Mouse (Mus musculus) cerebellum, adult 2 months (tissue): ENCODE measurements around the gene Bfsp1. TPM values are rescaled to one million over a fixed set of nuclear protein-coding genes. Genes with fewer than 3 reads are reported as not detected.

Experiments used
- DNase-seq, 2 experiments: peaks; one replicate each; pipeline ENCODE4 v3.0.0; 2021
- H3K27ac ChIP-seq: fragments of 200-500 bp; 2 replicates; pipeline ENCODE4 v1.5.1; 2012; ENCODE audit warnings: low read length, control low read depth, inconsistent platforms; ENCODE audit not compliant: insufficient read depth
- H3K27me3 ChIP-seq: fragments of 200-500 bp; 2 replicates; pipeline ENCODE4 v1.6.1; 2012; ENCODE audit warnings: inconsistent platforms, mild to moderate bottlenecking, low read length, moderate library complexity; ENCODE audit not compliant: control insufficient read depth, insufficient read depth
- H3K4me1 ChIP-seq: fragments of 200-500 bp; 2 replicates; pipeline ENCODE4 v1.6.1; 2011; ENCODE audit warnings: low read length; ENCODE audit not compliant: control insufficient read depth, insufficient read depth
- H3K4me3 ChIP-seq: fragments of 200-500 bp; replicated peaks from 2 replicates; pipeline ENCODE3; 2011; ENCODE audit warnings: mild to moderate bottlenecking, low read depth, low read length, control low read depth; ENCODE audit not compliant: insufficient read depth
- CTCF ChIP-seq: fragments of 200-500 bp; IDR thresholded peaks from 2 replicates; pipeline ENCODE4 v1.5.1; 2011; ENCODE audit warnings: low read depth, mild to moderate bottlenecking, control low read depth, low read length, moderate library complexity, borderline replicate concordance; ENCODE audit not compliant: insufficient read depth
- POLR2A ChIP-seq: fragments of 200-500 bp; IDR thresholded peaks from 2 replicates; pipeline ENCODE4 v1.6.1; 2011; ENCODE audit warnings: low read length, control low read depth, borderline replicate concordance; ENCODE audit not compliant: insufficient read depth
- WGBS: fragments of 180-500 bp; shearing (Covaris S2); methylation state at CpG from one replicate; pipeline ENCODE4 v1.1.7; 2018; 5-methylcytosine and 5-hydroxymethylcytosine counted together
- polyA plus RNA-seq: library from polyadenylated mRNA; depleted of rRNA; stranded (reverse); fragments of >200 nt; gene quantifications from 2 replicates; pipeline ENCODE4 v1.2.3, GENCODE M21; 2012; rRNA removed

Bfsp1 gene
- 0.49 and 0.65 TPM in 2 replicates for polyA plus RNA-seq

- Histone ChIP-seq H3K27me3 (no peaks in the 10 kb centered on the region), H3K4me3 (no peak within 1 kb of the TSS), H3K27ac (no peak within 1 kb of the TSS), H3K4me1 (no peaks in the 10 kb centered on the region)
- TF ChIP-seq POLR2A: no peak
- TF ChIP-seq CTCF: no peak
- 2% methylated on average over 85 of the region's 86 CpGs for WGBS
- DNase-seq: peak; percentile 14 to 20
These were observed at the start of gene Bfsp1 for GRCm38 (mm10) chr2:143862484-143863231. Gene Bfsp1, minus strand, starts transcription at chr2:143863173.

- Histone ChIP-seq H3K4me1 (no peaks in the 10 kb centered on the region; the same call in 1 of the 2 replicates), H3K27me3 (no peaks in the 10 kb centered on the region), H3K27ac (no peak overlapping the region), H3K4me3 (no peak overlapping the region)
- whole genome bisulfite sequencing: 97% methylated on average over 2 of the region's 2 CpGs
- TF ChIP-seq CTCF (no peak), POLR2A (no peak)
- DNase-seq: no peak
These were observed 49.2 kb upstream of the Bfsp1 start for GRCm38 (mm10) chr2:143912199-143912598.

GRCm38 (mm10) chr2:143909230-143909629 lies 46.3 kb upstream of the Bfsp1 start:
- TF ChIP-seq POLR2A (no peak), CTCF (no peak)
- Histone ChIP-seq H3K27me3 (no peaks in the 10 kb centered on the region), H3K4me3 (no peak overlapping the region), H3K27ac (no peak overlapping the region), H3K4me1 (no peaks in the 10 kb centered on the region)
- 85% methylated on average over 2 of the region's 2 CpGs for WGBS
- no peak for DNase-seq

GRCm38 (mm10) chr2:143904896-143905295 lies 41.9 kb upstream of the Bfsp1 start:
- peak in 1 of 2 experiments; percentile 28 for DNase-seq
- WGBS: 41% methylated on average over 5 of the region's 5 CpGs
- H3K4me1 ChIP-seq: no peaks in the 10 kb centered on the region; the same call in 1 of the 2 replicates
- no peaks in the 10 kb centered on the region for H3K27me3 ChIP-seq
- no peak overlapping the region for H3K4me3 ChIP-seq
- TF ChIP-seq POLR2A (no peak), CTCF (no peak)
- no peak overlapping the region for H3K27ac ChIP-seq

GRCm38 (mm10) chr2:143903376-143904045 lies 40.5 kb upstream of the Bfsp1 start:
- Histone ChIP-seq H3K27me3 (no peaks in the 10 kb centered on the region), H3K27ac (no peak overlapping the region), H3K4me3 (no peak overlapping the region), H3K4me1 (no peaks in the 10 kb centered on the region; the same call in 1 of the 2 replicates)
- 86% methylated on average over 9 of the region's 9 CpGs for WGBS
- TF ChIP-seq POLR2A (no peak), CTCF (no peak)
- no peak for DNase-seq

GRCm38 (mm10) chr2:143900821-143901351 lies 37.9 kb upstream of the Bfsp1 start:
- Histone ChIP-seq H3K27me3 (no peaks in the 10 kb centered on the region), H3K27ac (no peak overlapping the region), H3K4me3 (no peak overlapping the region), H3K4me1 (no peaks in the 10 kb centered on the region; the same call in 1 of the 2 replicates)
- TF ChIP-seq CTCF (no peak), POLR2A (no peak)
- 45% methylated on average over 5 of the region's 5 CpGs for WGBS
- DNase-seq: peak in 1 of 2 experiments; percentile 36

- TF ChIP-seq CTCF (no peak), POLR2A (no peak)
- 94% methylated on average over 9 of the region's 9 CpGs for WGBS
- no peak overlapping the region for H3K27ac ChIP-seq
These were observed 36.7 kb upstream of the Bfsp1 start for GRCm38 (mm10) chr2:143899470-143900220.

More at GRCm38 (mm10) chr2:143899470-143900220, 36.7 kb upstream of the Bfsp1 start:
- DNase-seq: no peak
- Histone ChIP-seq H3K27me3 (no peaks in the 10 kb centered on the region), H3K4me3 (no peak overlapping the region), H3K4me1 (no peaks in the 10 kb centered on the region; the same call in 1 of the 2 replicates)
